Mouse (Mus musculus) MEL (cell line): ENCODE data around the gene Nme7.

Source experiments
- BHLHE40 ChIP-seq: IDR thresholded peaks from 2 replicates; pipeline ENCODE4 v1.6.1; 2012; ENCODE audit warnings: low read depth, mild to moderate bottlenecking, inconsistent platforms, low read length, improper control_type of control experiment, borderline replicate concordance
- CTCF ChIP-seq, 3 experiments: IDR thresholded peaks in 2 of 3; conservative IDR thresholded peaks in 1 of 3; 2 replicates each; pipeline ENCODE4 v1.5.1; 2011 to 2012; ENCODE audit warnings: low read length in 3 of 3, low read depth in 2 of 3, mild to moderate bottlenecking in 2 of 3, improper control_type of control experiment in 1 of 3, inconsistent platforms in 1 of 3, mixed read lengths in 1 of 3, moderate library complexity in 1 of 3; ENCODE audit not compliant: control insufficient read depth in 1 of 3, insufficient read depth in 1 of 3, poor library complexity in 1 of 3, severe bottlenecking in 1 of 3
- GATA1 ChIP-seq: IDR thresholded peaks from 2 replicates; pipeline ENCODE4 v1.6.1; 2011; ENCODE audit warnings: low read depth, low read length, improper control_type of control experiment
- MAX ChIP-seq: IDR thresholded peaks from 2 replicates; pipeline ENCODE4 v1.6.1; 2011; ENCODE audit warnings: low read length, improper control_type of control experiment
- POLR2A ChIP-seq, 2 experiments: IDR thresholded peaks; 2 replicates each; pipeline ENCODE4 v1.6.1; 2011 to 2012; ENCODE audit warnings: low read length in 2 of 2, mild to moderate bottlenecking in 2 of 2, control low read depth in 1 of 2, improper control_type of control experiment in 1 of 2, low read depth in 1 of 2, moderate library complexity in 1 of 2; ENCODE audit not compliant: control insufficient read depth in 1 of 2, insufficient read depth in 1 of 2, poor library complexity in 1 of 2
- SIN3A ChIP-seq: IDR thresholded peaks from 2 replicates; pipeline ENCODE4 v1.6.1; 2012; ENCODE audit warnings: low read length, improper control_type of control experiment, inconsistent platforms
- TCF12 ChIP-seq: IDR thresholded peaks from 2 replicates; pipeline ENCODE4 v1.6.1; 2014; ENCODE audit warnings: low read depth, mild to moderate bottlenecking, inconsistent platforms, low read length, improper control_type of control experiment, moderate library complexity

GRCm38 (mm10) chr1:164296473-164296872, 7.4 kb upstream of the Nme7 start:
- no peak for TF ChIP-seq POLR2A (IDR thresholded peaks at IDR 0.05; ENCODE audit: control insufficient read depth in 1 of 2, insufficient read depth in 1 of 2, low read depth in 1 of 2, low read length in 2 of 2, poor library complexity in 1 of 2)
- TF ChIP-seq BHLHE40: no peak
- no peak for TF ChIP-seq TCF12
- no peak for TF ChIP-seq CTCF (IDR thresholded peaks at IDR 0.05 in 2 of 3, conservative IDR thresholded peaks at IDR 0.05 in 1 of 3; ENCODE audit: control insufficient read depth in 1 of 3, insufficient read depth in 1 of 3, low read depth in 2 of 3, low read length in 3 of 3, poor library complexity in 1 of 3, severe bottlenecking in 1 of 3)
- TF ChIP-seq SIN3A: no peak
- TF ChIP-seq MAX: no peak
- no peak for TF ChIP-seq GATA1
